Mouse (Mus musculus): Measurements from ENCODE around the gene Rab5c.

The Rab5c gene

DNA sequence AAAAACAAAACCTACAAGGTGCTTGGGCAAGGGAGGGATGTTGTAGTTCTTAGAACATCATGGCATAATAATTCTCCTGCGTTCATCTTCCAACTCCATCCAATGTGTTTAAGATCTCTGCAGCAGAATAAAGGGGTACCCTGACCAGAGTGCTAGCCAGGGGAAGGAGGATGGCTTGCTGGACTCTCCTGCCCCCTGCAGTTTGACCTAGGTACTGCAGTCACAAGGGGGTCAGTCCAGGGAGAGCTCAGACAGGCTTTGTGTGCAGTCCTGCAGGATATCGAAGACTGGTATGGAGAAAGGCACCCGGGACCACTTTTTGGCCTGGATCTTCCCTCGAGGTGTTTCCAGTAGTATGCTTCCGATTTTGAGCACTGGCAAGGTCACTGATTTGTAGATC, 43.1 kb downstream of the Rab5c start:
- DNase-seq: peak; percentile 81

DNA sequence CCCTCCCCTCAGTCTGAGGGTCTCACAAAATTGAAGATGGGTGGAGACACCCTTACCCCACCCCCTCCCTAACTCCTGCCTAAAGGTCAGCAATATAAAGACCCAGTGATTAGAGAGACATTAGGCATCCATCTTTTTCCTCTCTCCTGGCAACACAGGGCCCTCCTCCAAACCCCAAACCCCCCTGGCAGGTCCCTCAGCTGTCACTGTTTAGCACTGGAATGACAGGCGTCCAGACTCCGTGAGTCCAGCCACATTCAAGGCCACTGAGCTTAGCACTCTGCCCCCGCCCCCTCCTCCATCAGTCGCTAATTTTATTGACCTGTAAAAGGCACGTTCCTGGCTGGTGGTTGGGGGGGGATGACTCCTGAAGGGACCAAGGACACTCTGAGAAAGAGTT, 44.9 kb downstream of the Rab5c start:
- DNase-seq: no peak

DNA sequence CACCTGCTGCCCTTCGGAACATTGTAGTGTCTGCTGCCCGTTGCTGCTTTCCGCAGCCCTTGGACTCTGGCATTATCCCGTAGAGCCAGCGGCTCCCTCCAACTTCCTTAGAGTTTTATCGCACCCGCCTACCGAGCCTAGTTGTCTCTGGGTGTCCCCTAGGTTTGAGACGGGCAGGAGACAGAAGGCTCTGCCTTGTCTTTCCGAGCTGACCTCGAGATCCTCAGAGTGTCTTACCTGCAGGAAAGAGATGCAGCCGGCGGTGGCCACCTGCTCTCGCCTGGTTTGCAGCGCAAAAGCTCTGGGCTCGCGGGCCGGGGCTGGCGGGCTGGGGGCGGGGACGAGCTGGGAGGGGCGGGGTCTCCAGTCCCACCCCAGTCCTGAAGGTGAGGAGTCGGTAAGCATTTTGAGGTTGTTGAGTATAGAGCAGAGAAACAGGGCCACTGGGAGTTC, 45.8 kb downstream of the Rab5c start, which contains the start of gene Zfp385c:
TSS of gene Zfp385c (minus strand) at position 292 of the 453 bp plus-strand sequence.
- DNase-seq: peak; percentile 34

DNA sequence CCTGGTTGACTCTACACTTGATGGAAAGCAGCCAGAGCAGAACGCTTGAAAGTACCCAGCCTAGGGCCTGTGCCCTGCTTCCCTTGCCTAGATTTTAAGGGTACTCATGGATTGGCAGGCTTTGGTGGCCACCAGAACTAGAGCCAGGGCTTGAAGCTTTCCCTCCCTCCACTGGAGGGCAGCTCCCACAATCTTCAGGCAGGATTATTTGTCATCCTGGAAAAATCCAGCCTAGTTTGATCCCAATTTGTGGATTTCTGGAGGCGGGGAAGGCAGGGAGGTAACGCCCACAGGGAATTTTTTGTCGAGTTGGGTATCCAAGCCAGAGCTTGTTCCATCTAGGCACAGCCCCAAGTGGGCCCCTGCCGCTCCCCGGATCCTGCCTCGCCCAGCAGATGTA, 47.6 kb downstream of the Rab5c start:
- no peak for DNase-seq

DNA sequence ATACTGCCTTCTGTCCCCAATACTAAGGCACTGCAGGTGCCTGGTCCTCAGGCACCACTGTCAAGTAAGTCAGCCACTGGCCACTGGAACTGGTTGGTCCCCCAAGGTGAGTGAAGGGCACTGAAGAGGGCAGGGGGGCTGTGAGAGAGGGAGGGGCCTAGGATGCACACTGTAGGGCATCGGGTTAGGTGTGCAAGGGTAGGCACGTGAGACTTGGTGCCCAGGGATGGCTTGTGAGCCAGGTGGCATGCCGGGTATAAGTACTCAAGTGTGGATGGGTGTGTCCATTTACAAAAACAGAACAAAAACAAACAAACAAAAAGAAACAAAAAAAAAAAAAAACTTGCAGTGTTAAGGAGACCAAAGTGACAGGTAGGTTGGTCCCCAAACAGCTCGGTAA, 49.6 kb downstream of the Rab5c start:
- no peak for DNase-seq

DNA sequence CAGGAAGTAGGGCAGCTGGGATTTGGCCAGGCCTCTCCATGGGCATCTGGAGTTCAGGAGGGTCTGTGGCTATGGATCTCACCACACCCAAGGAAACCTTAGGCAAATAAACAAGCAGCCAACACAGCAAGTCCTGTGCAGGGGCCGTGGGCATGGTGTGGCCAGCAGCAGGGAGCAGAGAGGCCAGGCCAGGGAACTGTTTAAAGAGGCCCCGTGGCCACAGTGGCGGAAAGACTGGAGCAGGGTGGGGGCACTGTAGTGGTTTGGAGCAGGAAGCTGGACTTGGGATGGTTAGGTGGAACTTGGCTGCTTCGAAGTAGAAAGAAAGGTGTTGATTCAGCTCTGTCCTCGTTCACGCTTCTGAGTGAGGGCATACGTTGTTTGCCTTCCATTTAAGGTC, 50.8 kb downstream of the Rab5c start:
- DNase-seq: no peak

DNA sequence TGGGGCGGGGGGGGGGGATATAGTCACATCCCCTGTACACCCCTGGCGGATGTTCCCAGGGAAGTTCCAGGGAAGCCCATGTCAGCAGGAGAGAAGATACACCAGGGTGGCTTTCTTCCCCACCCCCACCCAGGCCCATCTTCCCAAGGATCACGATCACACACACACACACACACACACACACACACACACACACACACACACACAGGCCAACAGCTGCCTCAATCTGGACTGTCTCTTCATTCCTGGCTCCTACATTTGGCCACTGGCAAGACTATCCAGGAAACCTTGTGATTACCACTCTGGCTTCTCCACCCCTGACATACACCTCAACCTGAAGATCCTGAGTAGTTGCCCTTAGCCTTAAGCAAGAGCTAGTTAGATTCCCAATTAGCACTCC, 52.6 kb downstream of the Rab5c start:
- no peak for DNase-seq

DNA sequence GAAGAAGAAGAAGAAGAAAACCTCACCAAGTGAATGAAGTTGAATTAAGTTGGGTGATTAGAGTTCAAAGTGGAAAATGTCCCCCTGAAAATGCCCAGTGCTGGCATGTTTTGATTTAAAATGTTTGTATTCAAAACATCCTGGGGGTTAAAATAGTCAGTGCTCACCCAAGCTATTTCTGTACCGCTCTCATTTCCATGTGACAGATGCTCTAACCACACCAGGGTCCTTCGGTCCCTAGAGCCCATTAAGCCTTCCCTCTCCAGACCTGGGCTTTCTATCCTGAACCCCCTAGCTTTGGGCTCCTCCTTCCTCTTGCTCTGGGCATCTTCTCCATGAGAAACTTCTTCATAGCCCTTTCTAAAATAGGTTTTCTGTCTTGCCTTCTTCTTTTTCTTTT, 53.9 kb downstream of the Rab5c start:
- DNase-seq: no peak

DNA sequence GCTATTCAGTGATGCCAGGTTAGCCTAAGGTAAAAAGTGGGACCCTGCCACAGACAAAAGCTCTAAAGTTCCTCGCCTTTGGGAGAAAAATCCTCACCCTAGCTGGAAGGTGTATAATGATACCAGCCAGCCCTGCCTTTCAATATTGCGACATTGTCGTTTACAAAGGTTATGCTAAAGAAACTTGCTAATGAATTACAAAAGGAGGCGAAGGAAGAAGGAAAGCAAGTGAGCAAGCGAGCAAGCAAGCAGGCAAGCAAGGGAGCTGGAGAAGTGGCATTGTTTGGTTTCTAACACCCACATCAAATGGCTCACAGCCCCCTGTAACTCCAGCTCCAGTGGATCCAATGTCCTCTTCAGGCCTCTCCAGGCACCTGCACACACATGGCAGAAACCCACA, 55.5 kb downstream of the Rab5c start:
- no peak for DNase-seq

DNA sequence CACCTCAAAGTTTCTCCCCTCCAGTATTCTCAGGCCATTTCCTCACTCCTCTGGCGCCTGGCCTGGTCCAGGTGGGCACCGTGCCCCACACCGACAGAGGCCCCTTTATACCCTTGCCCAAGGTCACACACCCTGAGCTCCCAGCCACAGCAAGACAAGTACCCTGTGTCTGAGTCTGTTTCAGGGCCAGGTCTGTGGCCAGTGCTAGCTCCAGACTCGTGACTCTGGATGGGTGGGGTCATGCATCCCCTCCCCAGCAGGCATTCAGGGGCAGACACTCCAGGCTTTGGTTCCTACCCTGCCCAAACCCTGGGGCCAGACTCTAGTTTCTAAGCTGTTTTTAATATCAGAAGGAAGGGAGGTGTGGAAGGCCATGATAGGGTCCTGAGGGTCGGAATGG, 56.2 kb downstream of the Rab5c start:
- DNase-seq: no peak

DNA sequence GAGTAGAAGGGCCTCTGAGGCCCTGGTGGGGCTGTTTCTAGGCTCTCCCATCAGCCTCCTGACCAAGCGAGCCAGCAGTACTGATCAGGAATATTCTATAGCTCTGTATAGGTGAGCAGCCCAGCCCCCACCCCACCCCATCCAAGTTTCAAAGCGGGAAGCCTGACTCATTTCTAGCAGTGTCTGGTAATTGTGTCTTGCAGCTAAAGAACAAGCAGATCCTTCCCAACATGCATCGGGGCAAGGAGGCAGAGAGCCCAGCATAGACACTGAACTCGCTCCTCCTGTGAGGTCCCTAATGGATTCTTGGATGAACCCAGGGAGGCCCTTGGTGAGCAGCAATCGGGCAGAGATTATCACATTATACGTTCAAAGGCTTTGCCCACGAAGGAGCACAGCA, 60.2 kb downstream of the Rab5c start:
- no peak for DNase-seq

DNA sequence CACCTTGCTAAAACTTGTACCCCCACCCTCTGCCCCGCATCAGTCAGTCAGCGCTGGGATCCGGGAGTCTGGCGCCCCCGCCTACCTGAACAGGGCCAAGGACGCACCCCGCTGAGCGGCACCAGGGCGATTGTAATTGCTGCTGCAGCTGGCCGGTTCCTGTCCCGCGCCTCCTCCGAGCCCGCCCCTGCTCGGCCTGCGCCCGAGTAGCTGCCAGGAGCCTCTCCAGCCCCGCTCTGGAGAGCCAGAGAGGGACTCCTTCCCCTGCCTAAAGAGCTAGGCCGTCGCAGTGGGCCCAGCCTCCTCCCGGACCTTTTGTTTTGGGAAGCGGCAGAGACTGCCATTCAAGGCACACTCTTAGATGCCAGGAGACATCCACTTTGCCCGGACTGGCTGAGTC, 64.8 kb downstream of the Rab5c start:
- peak; percentile 30 for DNase-seq

DNA sequence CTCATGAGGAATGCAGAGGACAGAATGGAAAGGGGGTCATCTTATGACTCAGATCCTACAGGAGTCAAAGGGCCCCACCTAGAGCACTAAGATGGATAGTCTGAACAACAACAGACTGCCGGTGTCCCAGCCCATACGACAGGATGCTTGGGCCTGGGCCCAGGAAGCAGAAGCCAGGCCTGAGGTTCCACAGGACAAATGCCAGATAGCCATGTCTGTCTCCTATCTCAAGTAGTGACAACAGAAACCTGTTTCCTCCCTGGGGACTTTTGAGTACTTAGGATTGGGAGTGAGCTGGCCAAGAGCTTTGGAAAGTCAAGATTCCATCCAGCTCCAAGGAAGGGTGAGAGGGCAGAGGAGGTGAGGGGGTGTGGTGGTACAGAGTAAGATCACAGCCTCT, 66.1 kb downstream of the Rab5c start:
- no peak for DNase-seq

DNA sequence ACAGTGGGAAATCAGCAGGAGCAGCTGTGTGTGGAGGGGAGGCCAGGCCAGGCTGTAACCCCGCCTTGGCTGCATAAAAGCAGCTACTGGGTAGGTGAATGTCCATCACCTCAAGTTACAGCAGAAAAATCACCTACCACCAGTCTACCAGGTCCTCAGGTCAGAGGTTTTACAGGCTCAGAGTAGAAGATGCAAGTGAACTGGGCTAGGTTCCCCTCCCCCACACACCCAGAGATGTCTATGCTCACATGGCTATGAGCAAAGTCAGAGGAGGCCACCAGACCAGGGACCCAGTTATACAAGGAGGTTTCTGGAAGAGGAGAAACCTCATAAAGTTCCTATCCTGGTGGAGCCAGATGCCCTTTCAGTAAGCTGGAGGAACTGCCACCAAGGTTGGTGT, 67.0 kb downstream of the Rab5c start:
- no peak for DNase-seq

Data from kidney, postnatal 14 days (tissue).